Comparison of ENCODE assay signal across 9 mouse cellular contexts in genomic region chr11:49903333-49903732, GRCm38 (mm10). TPM values are rescaled to one million over a fixed set of nuclear protein-coding genes. Genes with fewer than 3 reads are reported as not detected.
DNase-seq lines count a peak whose midpoint lies in the region; ATAC-seq and TF ChIP-seq lines count a peak whose summit lies in the region.
"Had no signal": no experiment of that assay in that cellular context is flagged by ENCODE, and none has a peak within 500 bp of the region (broad histone marks: within the 10 kb centered on the region; RNA-seq: fewer than 3 reads in every experiment).

No protein-coding gene starts in this region.

- no peak overlapping the region for H3K27ac ChIP-seq in forebrain, embryonic 11.5 days (ENCODE audit: low read depth, low read length)
- no peak overlapping the region for H3K27ac ChIP-seq in forebrain, embryonic 13.5 days
- H3K27ac ChIP-seq: liver, embryonic 13.5 days had no signal

- no peak overlapping the region for H3K4me2 ChIP-seq in forebrain, embryonic 11.5 days (ENCODE audit: low read depth, low read length, severe bottlenecking)
- no peak overlapping the region for H3K4me2 ChIP-seq in forebrain, embryonic 13.5 days
- H3K4me2 ChIP-seq: liver, embryonic 13.5 days had no signal

- TF ChIP-seq CTCF in Patski (IDR thresholded peaks at IDR 0.05) = peak; percentile 96

- H3K9ac ChIP-seq in forebrain, embryonic 11.5 days (ENCODE audit: low read length) = no peak overlapping the region
- no peak overlapping the region for H3K9ac ChIP-seq in forebrain, embryonic 13.5 days
- H3K9ac ChIP-seq: liver, embryonic 13.5 days had no signal

- H3K4me1 ChIP-seq in forebrain, embryonic 11.5 days (replicated peaks; ENCODE audit: control insufficient read depth, insufficient read depth, low read length) = peaks cover 3% of the 10 kb centered on the region; the same call in 1 of the 2 replicates
- H3K4me1 ChIP-seq in forebrain, embryonic 13.5 days = peaks cover 10% of the 10 kb centered on the region

- H3K4me3 ChIP-seq in forebrain, embryonic 11.5 days (ENCODE audit: low read depth, low read length) = no peak overlapping the region
- no peak overlapping the region for H3K4me3 ChIP-seq in forebrain, embryonic 13.5 days
- H3K4me3 ChIP-seq: liver, embryonic 13.5 days had no signal

- H3K27me3 ChIP-seq in forebrain, embryonic 11.5 days (ENCODE audit: control insufficient read depth, insufficient read depth, low read length) = peaks cover 15% of the 10 kb centered on the region
- H3K27me3 ChIP-seq in forebrain, embryonic 13.5 days = peaks cover 39% of the 10 kb centered on the region
- peaks cover 23% of the 10 kb centered on the region for H3K27me3 ChIP-seq in Patski

- 16% methylated on average over 7 of the region's 7 CpGs for WGBS in forebrain, embryonic 11.5 days
- 15% methylated on average over 7 of the region's 7 CpGs for WGBS in forebrain, embryonic 13.5 days

- ATAC-seq in forebrain, embryonic 11.5 days (replicated peaks; ENCODE audit: low FRiP score) = no peak
- no peak for ATAC-seq in forebrain, embryonic 13.5 days
- ATAC-seq in Patski = peak; percentile 55
- ATAC-seq in megakaryocyte progenitor cell, adult 5-6 weeks (replicated peaks; ENCODE audit: poor library complexity) = peak; percentile 69

- POLR2A ChIA-PET in Patski (lab: Charles Lee) = interaction anchor here (0.7 kb wide), 1 partner anchor 18 kb away, joined by 3 read pairs; no protein-coding TSS in a partner anchor

- peak; percentile 76 for DNase-seq in forebrain, embryonic 11.5 days (ENCODE audit: low spot score)
- no peak for DNase-seq in Patski (ENCODE audit: low read depth, low spot score)
- DNase-seq in cerebellum, postnatal 25 days = peak; percentile 87 to 91
- DNase-seq in gastrocnemius, postnatal 25 days = peak; percentile 28
- DNase-seq in layer of hippocampus, postnatal 14 days (ENCODE audit: low spot score in 2 of 2) = peak; percentile 67 to 70
- peak; percentile 37 to 67 for DNase-seq in spleen, postnatal 14 days (ENCODE audit: low spot score in 2 of 2)
- DNase-seq: liver, embryonic 13.5 days had no signal

- CTCF ChIA-PET in Patski (lab: Charles Lee) = interaction anchor here (1.0 to 4.1 kb wide), 10 partner anchors 9 to 57 kb away, joined by 3 to 38 read pairs (median 4); no protein-coding TSS in a partner anchor

- in situ Hi-C loops in Patski (cut with MboI; ENCODE audit: low pct_unique_long_range_greater_than_20kb) = loop anchor here (5.0 kb wide), 1 partner anchor 54 kb away; no protein-coding TSS in a partner anchor

- no peaks in the 10 kb centered on the region for H3K9me3 ChIP-seq in forebrain, embryonic 11.5 days (ENCODE audit: control insufficient read depth, low read length)
- H3K9me3 ChIP-seq in forebrain, embryonic 13.5 days (replicated peaks) = no peaks in the 10 kb centered on the region
- H3K9me3 ChIP-seq: liver, embryonic 13.5 days had no signal

- no peaks in the 10 kb centered on the region for H3K36me3 ChIP-seq in forebrain, embryonic 11.5 days (ENCODE audit: control insufficient read depth, insufficient read depth, low read length)
- no peaks in the 10 kb centered on the region for H3K36me3 ChIP-seq in forebrain, embryonic 13.5 days (ENCODE audit: poor library complexity, severe bottlenecking)
- H3K36me3 ChIP-seq: liver, embryonic 13.5 days had no signal

RNA-seq across cellular contexts. Expression of gene Rasgef1c, which starts 1.7 kb away (rescaled TPM):
- polyA plus RNA-seq in forebrain, embryonic 11.5 days (2014; fragmentation: Nextera tagmentation; extraction: Ambion mirVana) = 1.2 and 1.6 TPM in 2 replicates
- polyA plus RNA-seq in forebrain, embryonic 13.5 days (2015; fragmentation: Nextera tagmentation; extraction: Ambion mirVana) = 5.7 and 6.3 TPM in 2 replicates
- polyA plus RNA-seq in Patski (2021) = 0.77 TPM
- under 1 TPM; 0.43 to 0.48 TPM for total RNA-seq in gastrocnemius, postnatal 25 days (2021)
- 1 to 10 TPM; 2.8 TPM for total RNA-seq in layer of hippocampus, postnatal 14 days (2021)
- total RNA-seq in megakaryocyte progenitor cell, adult 5-6 weeks (2015) = 0.15 and 0.17 TPM in 2 replicates
- total RNA-seq in megakaryocyte progenitor cell, adult 5-6 weeks (2017) = 0.12 and 0.30 TPM in 2 replicates
- polyA plus RNA-seq: liver, embryonic 13.5 days had no signal

RNA-seq across cellular contexts. Expression of gene Mapk9, which starts 56.8 kb away (rescaled TPM):
- polyA plus RNA-seq in forebrain, embryonic 11.5 days (2014; fragmentation: Nextera tagmentation; extraction: Ambion mirVana) = 41.4 and 42.9 TPM in 2 replicates
- polyA plus RNA-seq in forebrain, embryonic 13.5 days (2015; fragmentation: Nextera tagmentation; extraction: Ambion mirVana) = 33.1 and 33.2 TPM in 2 replicates
- polyA plus RNA-seq in Patski (2021) = 48.5 TPM
- 10 to 100 TPM; 40.7 to 47.1 TPM for total RNA-seq in gastrocnemius, postnatal 25 days (2021)
- 100 to 1,000 TPM; 150 to 162 TPM for total RNA-seq in layer of hippocampus, postnatal 14 days (2021)
- total RNA-seq in megakaryocyte progenitor cell, adult 5-6 weeks (2015) = 32.9 and 40.2 TPM in 2 replicates
- 31.1 and 56.3 TPM in 2 replicates for total RNA-seq in megakaryocyte progenitor cell, adult 5-6 weeks (2017)

Comparison
In these comparisons a context has a peak if more than half of its experiments do, and no peak if none do; other contexts are left out.
1. ATAC-seq: peak in Patski (single experiment) and megakaryocyte progenitor cell, adult 5-6 weeks (single experiment); none in forebrain, embryonic 11.5 days (single experiment) and forebrain, embryonic 13.5 days (single experiment).